Mouse (Mus musculus) limb, embryonic 14.5 days (tissue): Measurements from ENCODE around the gene Crym. TPM values are rescaled to one million over a fixed set of nuclear protein-coding genes. Genes with fewer than 3 reads are reported as not detected.

ENCODE experiments used
- ATAC-seq: fragments of 200-750 bp; cut with Nextera tagmentation; 2 replicates; pipeline ENCODE4 v1.8.0; 2017; ENCODE audit warnings: low read depth, moderate number of reproducible peaks, moderate TSS enrichment; ENCODE audit not compliant: low FRiP score
- DNase-seq: peaks from one replicate; pipeline ENCODE4 v3.0.0-alpha.2; 2015; ENCODE audit warnings: low spot score
- H3K27ac ChIP-seq: fragments of 300-500 bp; sonication (generic); replicated peaks from 2 replicates; pipeline ENCODE4 v1.5.1; 2014; ENCODE audit warnings: low read depth, mild to moderate bottlenecking, low read length, moderate library complexity, mixed read lengths
- H3K27me3 ChIP-seq: fragments of 300-500 bp; sonication (generic); 2 replicates; pipeline ENCODE4 v1.6.1; 2014; ENCODE audit warnings: low read length, mixed read lengths; ENCODE audit not compliant: control insufficient read depth, insufficient read depth
- H3K36me3 ChIP-seq: fragments of 300-500 bp; sonication (generic); 2 replicates; pipeline ENCODE4 v1.6.1; 2014; ENCODE audit warnings: mild to moderate bottlenecking, low read length, moderate library complexity, mixed read lengths; ENCODE audit not compliant: control insufficient read depth, insufficient read depth
- H3K4me1 ChIP-seq: fragments of 300-500 bp; sonication (generic); 2 replicates; pipeline ENCODE4 v1.6.1; 2014; ENCODE audit warnings: antibody characterized with exemption, low read length, mixed read lengths; ENCODE audit not compliant: control insufficient read depth, insufficient read depth
- H3K4me2 ChIP-seq: fragments of 300-500 bp; sonication (generic); replicated peaks from 2 replicates; pipeline ENCODE4 v1.6.1; 2014; ENCODE audit warnings: low read depth, mild to moderate bottlenecking, low read length, moderate library complexity; ENCODE audit not compliant: severe bottlenecking
- H3K4me3 ChIP-seq: fragments of 300-500 bp; sonication (generic); replicated peaks from 2 replicates; pipeline ENCODE4 v1.5.1; 2014; ENCODE audit warnings: low read length
- H3K9ac ChIP-seq: fragments of 300-500 bp; sonication (generic); 2 replicates; pipeline ENCODE4 v1.6.1; 2014; ENCODE audit warnings: mild to moderate bottlenecking, low read depth, low read length, moderate library complexity; ENCODE audit not compliant: severe bottlenecking
- H3K9me3 ChIP-seq: fragments of 300-500 bp; sonication (generic); 2 replicates; pipeline ENCODE4 v1.6.1; 2016; ENCODE audit warnings: low read length; ENCODE audit not compliant: control insufficient read depth
- POLR2A ChIP-seq: fragments of 200-500 bp; IDR thresholded peaks from 2 replicates; pipeline ENCODE4 v1.8.0; 2012; ENCODE audit warnings: inconsistent platforms, mild to moderate bottlenecking, moderate library complexity, borderline replicate concordance; ENCODE audit not compliant: insufficient read depth, insufficient read length; ENCODE audit errors: extremely low read depth
- WGBS: fragments of 180-500 bp; shearing (Covaris S2); extraction: QIAGEN DNeasy Blood & Tissue Kit; methylation state at CpG from one replicate; pipeline ENCODE4 v1.1.7; 2014; 5-methylcytosine and 5-hydroxymethylcytosine counted together
- polyA plus RNA-seq, 2 experiments: library from polyadenylated mRNA; depleted of rRNA in 1 of 2; stranded (reverse) in 1 of 2; unstranded in 1 of 2; fragments of >200 nt; fragmentation: Nextera tagmentation in 1 of 2; extraction: Ambion mirVana in 1 of 2; gene quantifications; 2 replicates each; pipeline versions ENCODE4 v1.2.1 to v1.2.3; 2012 to 2014

Crym gene
- polyA plus RNA-seq, 2 experiments = 12.3 to 12.9 TPM

- no peak overlapping the region for H3K4me3 ChIP-seq
- H3K4me1 ChIP-seq = no peaks in the 10 kb centered on the region
- DNase-seq = no peak
- TF ChIP-seq POLR2A = no peak
- H3K4me2 ChIP-seq = no peak overlapping the region
- no peak overlapping the region for H3K27ac ChIP-seq
- WGBS = 80% methylated on average over 11 of the region's 11 CpGs
- no peaks in the 10 kb centered on the region for H3K9me3 ChIP-seq
- H3K36me3 ChIP-seq = no peaks in the 10 kb centered on the region
- no peak overlapping the region for H3K9ac ChIP-seq
- H3K27me3 ChIP-seq = no peaks in the 10 kb centered on the region
- ATAC-seq = no peak
Measured at GRCm38 (mm10) chr7:120163581-120164251, 38.2 kb downstream of the Crym start.

GRCm38 (mm10) chr7:120158121-120158613 is 43.7 kb downstream of the Crym start:
- WGBS = 33% methylated on average over 4 of the region's 4 CpGs
- no peak overlapping the region for H3K27ac ChIP-seq
- H3K4me1 ChIP-seq = no peaks in the 10 kb centered on the region
- H3K9me3 ChIP-seq = no peaks in the 10 kb centered on the region
- ATAC-seq (no peak), DNase-seq (no peak)
- no peak overlapping the region for H3K9ac ChIP-seq
- no peak overlapping the region for H3K4me2 ChIP-seq
- no peak for TF ChIP-seq POLR2A
- no peaks in the 10 kb centered on the region for H3K36me3 ChIP-seq
- no peaks in the 10 kb centered on the region for H3K27me3 ChIP-seq
- no peak overlapping the region for H3K4me3 ChIP-seq

- Histone ChIP-seq H3K4me3 (no peak overlapping the region), H3K4me1 (no peaks in the 10 kb centered on the region), H3K27me3 (no peaks in the 10 kb centered on the region), H3K9ac (no peak overlapping the region), H3K9me3 (no peaks in the 10 kb centered on the region), H3K4me2 (no peak overlapping the region), H3K36me3 (no peaks in the 10 kb centered on the region), H3K27ac (no peak overlapping the region)
- 28% methylated on average over 5 of the region's 5 CpGs for WGBS
- DNase-seq (no peak), ATAC-seq (no peak)
- no peak for TF ChIP-seq POLR2A
Measured at GRCm38 (mm10) chr7:120157575-120158061, 44.3 kb downstream of the Crym start.

- Histone ChIP-seq H3K9me3 (no peaks in the 10 kb centered on the region), H3K36me3 (no peaks in the 10 kb centered on the region), H3K9ac (no peak overlapping the region), H3K27me3 (no peaks in the 10 kb centered on the region), H3K4me3 (no peak overlapping the region), H3K4me1 (no peaks in the 10 kb centered on the region), H3K27ac (no peak overlapping the region), H3K4me2 (no peak overlapping the region)
- WGBS = 11% methylated on average over 2 of the region's 2 CpGs
- ATAC-seq (no peak), DNase-seq (no peak)
- no peak for TF ChIP-seq POLR2A
Measured at GRCm38 (mm10) chr7:120156841-120157409, 45.0 kb downstream of the Crym start.

GRCm38 (mm10) chr7:120150898-120151297 is 51.0 kb downstream of the Crym start:
- 78% methylated on average over 2 of the region's 2 CpGs for WGBS
- ATAC-seq = no peak
- no peaks in the 10 kb centered on the region for H3K9me3 ChIP-seq

More at GRCm38 (mm10) chr7:120150898-120151297, 51.0 kb downstream of the Crym start:
- no peak for DNase-seq
- Histone ChIP-seq H3K4me1 (no peaks in the 10 kb centered on the region), H3K4me2 (no peak overlapping the region), H3K36me3 (no peaks in the 10 kb centered on the region), H3K4me3 (no peak overlapping the region), H3K27ac (no peak overlapping the region), H3K27me3 (no peaks in the 10 kb centered on the region), H3K9ac (no peak overlapping the region)
- no peak for TF ChIP-seq POLR2A
